Mouse (Mus musculus) hindbrain, embryonic 10.5 days (tissue): Measurements from ENCODE around the gene Tubd1. TPM values are rescaled to one million over a fixed set of nuclear protein-coding genes. Genes with fewer than 3 reads are reported as not detected.

Experiments
- DNase-seq: peaks from one replicate; pipeline ENCODE4 v3.0.0-alpha.2; 2017; ENCODE audit warnings: low spot score
- H3K27ac ChIP-seq: fragments of 300-500 bp; sonication (generic); 2 replicates; pipeline ENCODE4 v1.5.1; 2016; ENCODE audit warnings: mild to moderate bottlenecking, moderate library complexity
- H3K27me3 ChIP-seq: fragments of 300-500 bp; sonication (generic); 2 replicates; pipeline ENCODE4 v1.6.1; 2016; ENCODE audit warnings: mild to moderate bottlenecking; ENCODE audit not compliant: poor library complexity, insufficient read depth, severe bottlenecking
- H3K36me3 ChIP-seq: fragments of 300-500 bp; sonication (generic); 2 replicates; pipeline ENCODE4 v1.6.1; 2016; ENCODE audit warnings: mild to moderate bottlenecking, moderate library complexity
- H3K4me1 ChIP-seq: fragments of 300-500 bp; sonication (generic); replicated peaks from 2 replicates; pipeline ENCODE4 v1.6.1; 2016; ENCODE audit warnings: mild to moderate bottlenecking
- H3K4me3 ChIP-seq: fragments of 300-500 bp; sonication (generic); 2 replicates; pipeline ENCODE4 v1.5.1; 2016; ENCODE audit warnings: mild to moderate bottlenecking, moderate library complexity
- H3K9me3 ChIP-seq: fragments of 300-500 bp; sonication (generic); 2 replicates; pipeline ENCODE4 v1.6.1; 2016; ENCODE audit warnings: mild to moderate bottlenecking, moderate library complexity
- WGBS: fragments of 180-500 bp; shearing (Covaris S2); methylation state at CpG from one replicate; pipeline ENCODE4 v1.1.7; 2016; 5-methylcytosine and 5-hydroxymethylcytosine counted together
- polyA plus RNA-seq: library from polyadenylated mRNA; unstranded; fragments of >200 nt; fragmentation: Nextera tagmentation; extraction: Ambion mirVana; gene quantifications from 2 replicates; pipeline ENCODE4 v1.2.1, GENCODE M21; 2016

Gene Tubd1
- polyA plus RNA-seq, 1 experiment from 2014 or later, result 12.7 TPM

- 84% methylated on average over 1 of the region's 1 CpGs for WGBS
- Histone ChIP-seq H3K27ac (no peak overlapping the region), H3K4me3 (no peak overlapping the region), H3K27me3 (no peaks in the 10 kb centered on the region), H3K4me1 (no peaks in the 10 kb centered on the region), H3K9me3 (no peaks in the 10 kb centered on the region), H3K36me3 (peaks cover 13% of the 10 kb centered on the region)
- no peak for DNase-seq
These were observed 53.8 kb downstream of the Tubd1 start for GRCm38 (mm10) chr11:86598572-86598971.

DNA sequence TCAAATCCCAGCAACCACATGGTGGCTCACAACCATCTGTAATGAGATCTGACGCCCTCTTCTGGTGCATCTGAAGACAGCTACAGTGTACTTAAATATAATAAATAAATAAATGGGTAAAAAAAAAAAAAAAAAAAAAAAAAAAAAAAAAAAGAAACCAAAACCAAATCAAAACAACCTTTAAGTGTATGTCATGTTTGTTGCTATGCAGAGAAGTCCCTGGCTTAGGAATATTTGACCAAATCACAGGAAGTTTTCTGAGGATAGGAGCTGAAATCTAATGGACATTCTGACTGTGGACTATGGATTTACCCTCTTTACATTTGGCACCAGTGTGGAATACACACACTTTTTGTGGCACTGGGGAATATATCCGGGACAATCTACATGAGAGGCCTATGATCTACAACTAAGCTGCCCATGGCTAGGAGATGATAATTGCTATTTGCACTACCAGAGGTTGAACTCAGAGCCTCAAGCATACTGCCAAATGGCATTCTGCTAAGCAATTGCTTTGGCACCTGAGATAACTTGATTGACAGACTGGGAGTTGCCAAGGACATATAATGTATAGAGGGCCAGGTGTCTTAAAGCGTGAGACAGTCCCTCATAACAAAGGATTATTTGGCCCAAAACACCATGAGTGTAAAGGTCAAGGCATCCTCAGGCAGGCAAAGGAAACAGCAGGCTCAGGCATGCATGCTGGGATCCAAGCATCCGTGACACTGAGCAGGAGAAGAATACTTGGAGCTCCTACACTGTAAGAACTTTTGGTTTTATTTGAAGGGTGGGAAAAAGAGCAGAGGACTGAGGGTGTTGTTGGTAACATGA is 54.8 kb downstream of the Tubd1 start:
- Histone ChIP-seq H3K27me3 (no peaks in the 10 kb centered on the region), H3K4me1 (no peaks in the 10 kb centered on the region), H3K4me3 (no peak overlapping the region), H3K36me3 (peaks cover 13% of the 10 kb centered on the region), H3K27ac (no peak overlapping the region), H3K9me3 (no peaks in the 10 kb centered on the region)
- 77% methylated on average over 4 of the region's 4 CpGs for WGBS
- DNase-seq, result no peak

GRCm38 (mm10) chr11:86600209-86600557 is 55.4 kb downstream of the Tubd1 start:
- DNase-seq, result no peak
- H3K36me3 ChIP-seq, result peaks cover 13% of the 10 kb centered on the region
- H3K27ac ChIP-seq, result no peak overlapping the region
- no peaks in the 10 kb centered on the region for H3K27me3 ChIP-seq
- no peak overlapping the region for H3K4me3 ChIP-seq
- 91% methylated on average over 7 of the region's 7 CpGs for WGBS
- H3K4me1 ChIP-seq, result no peaks in the 10 kb centered on the region
- no peaks in the 10 kb centered on the region for H3K9me3 ChIP-seq

GRCm38 (mm10) chr11:86602116-86602515 is 57.3 kb downstream of the Tubd1 start:
- Histone ChIP-seq H3K9me3 (no peaks in the 10 kb centered on the region), H3K27ac (no peak overlapping the region), H3K36me3 (peaks cover 26% of the 10 kb centered on the region), H3K27me3 (no peaks in the 10 kb centered on the region), H3K4me1 (no peaks in the 10 kb centered on the region), H3K4me3 (no peak overlapping the region)
- DNase-seq, result no peak
- WGBS, result 68% methylated on average over 3 of the region's 3 CpGs

- Histone ChIP-seq H3K4me3 (no peak overlapping the region), H3K27me3 (no peaks in the 10 kb centered on the region), H3K27ac (no peak overlapping the region), H3K9me3 (no peaks in the 10 kb centered on the region), H3K4me1 (no peaks in the 10 kb centered on the region), H3K36me3 (peaks cover 24% of the 10 kb centered on the region)
- WGBS, result 100% methylated on average over 1 of the region's 1 CpGs
- DNase-seq, result no peak
These were observed 58.9 kb downstream of the Tubd1 start for GRCm38 (mm10) chr11:86603719-86604118.

GRCm38 (mm10) chr11:86604289-86604688 is 59.5 kb downstream of the Tubd1 start:
- Histone ChIP-seq H3K36me3 (peaks cover 24% of the 10 kb centered on the region), H3K9me3 (no peaks in the 10 kb centered on the region), H3K4me3 (no peak overlapping the region), H3K4me1 (no peaks in the 10 kb centered on the region), H3K27ac (no peak overlapping the region), H3K27me3 (no peaks in the 10 kb centered on the region)
- DNase-seq, result no peak
- WGBS, result 89% methylated on average over 3 of the region's 3 CpGs

GRCm38 (mm10) chr11:86604732-86605520 is 60.1 kb downstream of the Tubd1 start:
- Histone ChIP-seq H3K27ac (no peak overlapping the region), H3K9me3 (no peaks in the 10 kb centered on the region), H3K27me3 (no peaks in the 10 kb centered on the region), H3K4me1 (no peaks in the 10 kb centered on the region), H3K4me3 (no peak overlapping the region), H3K36me3 (peaks cover 19% of the 10 kb centered on the region)
- DNase-seq, result no peak
- 91% methylated on average over 5 of the region's 5 CpGs for WGBS

- H3K36me3 ChIP-seq, result peaks cover 19% of the 10 kb centered on the region
- no peaks in the 10 kb centered on the region for H3K27me3 ChIP-seq
- no peaks in the 10 kb centered on the region for H3K4me1 ChIP-seq
- no peak overlapping the region for H3K27ac ChIP-seq
- no peak for DNase-seq
- H3K9me3 ChIP-seq, result no peaks in the 10 kb centered on the region
- 89% methylated on average over 2 of the region's 2 CpGs for WGBS
- H3K4me3 ChIP-seq, result no peak overlapping the region
These were observed 62.0 kb downstream of the Tubd1 start for GRCm38 (mm10) chr11:86606621-86607339.

DNA sequence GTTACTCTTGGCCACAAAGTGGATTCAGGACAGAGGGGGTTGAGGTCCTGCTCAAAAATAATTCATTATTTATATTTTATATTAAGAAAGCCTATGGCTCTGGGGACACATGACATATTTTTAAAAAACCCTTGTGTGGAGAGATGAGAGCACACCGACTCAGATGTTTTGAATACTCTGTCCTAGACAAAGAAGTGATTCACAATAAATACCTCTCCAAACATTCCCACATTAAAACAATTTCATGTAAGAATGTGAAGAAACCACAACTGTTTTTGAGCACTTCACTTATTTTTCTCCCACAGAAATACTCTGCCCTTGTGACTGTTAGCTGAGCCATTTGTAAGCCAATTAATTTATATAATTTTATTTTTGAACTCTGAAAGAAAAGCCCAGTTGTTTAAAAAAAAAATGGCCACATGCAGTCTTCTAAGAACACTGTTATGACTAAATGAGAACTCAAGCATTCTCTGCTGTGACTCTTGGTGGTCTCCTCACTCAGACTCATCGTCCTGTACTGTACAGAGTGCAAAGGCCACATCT is 63.1 kb downstream of the Tubd1 start:
- no peaks in the 10 kb centered on the region for H3K9me3 ChIP-seq
- no peak for DNase-seq
- H3K27me3 ChIP-seq, result no peaks in the 10 kb centered on the region
- no peaks in the 10 kb centered on the region for H3K4me1 ChIP-seq
- 77% methylated on average over 2 of the region's 2 CpGs for WGBS
- peaks cover 19% of the 10 kb centered on the region for H3K36me3 ChIP-seq
- H3K4me3 ChIP-seq, result no peak overlapping the region
- H3K27ac ChIP-seq, result no peak overlapping the region

DNA sequence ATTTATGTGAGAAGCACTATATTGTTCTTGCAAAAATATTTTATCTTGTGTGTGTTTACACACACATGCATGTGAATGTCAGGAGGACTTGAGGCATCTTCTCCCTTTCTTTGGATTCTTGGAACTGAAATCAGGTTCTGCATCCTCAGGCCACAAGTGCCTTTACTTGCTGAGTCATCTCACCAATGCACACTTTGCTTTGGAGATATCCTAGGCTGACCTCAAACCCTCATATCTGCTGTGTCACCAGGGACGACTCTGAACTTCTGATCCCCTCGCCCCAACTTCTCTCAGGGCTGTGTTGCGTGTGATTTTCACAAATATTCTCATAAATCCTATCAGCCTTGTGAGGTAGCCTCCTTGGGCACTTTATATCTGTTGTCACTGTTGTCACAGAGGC is 65.4 kb downstream of the Tubd1 start:
- Histone ChIP-seq H3K4me1 (no peaks in the 10 kb centered on the region), H3K9me3 (no peaks in the 10 kb centered on the region), H3K27me3 (no peaks in the 10 kb centered on the region), H3K36me3 (peaks cover 19% of the 10 kb centered on the region), H3K27ac (no peak overlapping the region), H3K4me3 (no peak overlapping the region)
- WGBS, result 85% methylated on average over 3 of the region's 3 CpGs
- no peak for DNase-seq

DNA sequence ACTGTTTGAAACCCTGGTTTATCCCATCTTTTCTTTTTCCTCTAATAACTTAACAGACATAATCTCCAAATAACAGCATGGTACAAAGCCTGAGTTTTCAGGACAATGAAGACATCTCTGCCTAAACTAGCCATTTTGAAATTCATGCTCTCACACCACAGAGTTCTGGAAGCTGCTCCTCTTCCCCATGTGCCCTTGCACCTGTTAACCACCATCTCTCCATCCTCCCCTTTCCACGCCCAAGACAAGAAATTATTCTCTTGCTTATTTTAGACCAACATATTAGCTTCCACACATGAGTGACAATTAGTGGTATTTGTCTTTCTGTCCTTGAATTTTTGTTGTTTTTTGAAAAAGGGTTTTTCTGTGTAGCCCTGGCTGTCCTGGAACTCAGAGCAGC is 67.2 kb downstream of the Tubd1 start:
- 89% methylated on average over 1 of the region's 1 CpGs for WGBS

DNA sequence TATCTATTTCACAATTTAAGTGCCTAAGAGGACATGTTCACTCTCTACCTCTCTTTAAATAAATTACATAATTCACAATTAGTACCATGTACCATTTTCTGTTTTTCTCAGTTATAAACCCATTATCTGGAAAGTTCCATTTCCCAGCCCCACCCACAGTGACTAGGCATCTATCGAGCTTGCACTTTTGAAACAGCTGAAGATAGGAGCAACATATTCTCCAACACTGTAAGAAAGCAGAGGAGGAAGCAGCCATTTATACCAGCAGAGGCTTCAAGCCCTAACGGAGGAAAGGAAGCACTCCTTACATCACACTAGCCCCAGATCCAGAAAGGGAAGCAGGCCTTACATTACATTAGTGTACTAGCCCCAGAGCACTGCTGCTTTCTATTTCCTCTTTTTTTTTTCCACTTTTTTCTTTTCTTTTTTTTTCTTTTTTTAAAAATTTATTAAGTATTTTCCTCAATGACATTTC is 69.3 kb downstream of the Tubd1 start:
- H3K36me3 ChIP-seq, result peaks cover 13% of the 10 kb centered on the region
- H3K4me3 ChIP-seq, result no peak overlapping the region
- H3K27ac ChIP-seq, result no peak overlapping the region
- H3K4me1 ChIP-seq, result no peaks in the 10 kb centered on the region
- H3K9me3 ChIP-seq, result no peaks in the 10 kb centered on the region
- no peak for DNase-seq
- no peaks in the 10 kb centered on the region for H3K27me3 ChIP-seq
- 78% methylated on average over 2 of the region's 2 CpGs for WGBS

More for the DNA sequence above, 67.2 kb downstream of the Tubd1 start:
- Histone ChIP-seq H3K9me3 (no peaks in the 10 kb centered on the region), H3K27me3 (no peaks in the 10 kb centered on the region), H3K36me3 (peaks cover 15% of the 10 kb centered on the region), H3K27ac (no peak overlapping the region), H3K4me1 (no peaks in the 10 kb centered on the region), H3K4me3 (no peak overlapping the region)
- DNase-seq, result no peak
